Mouse (Mus musculus) liver, postnatal 0 days (tissue): ENCODE data around the gene Cemip2.

Experiments used
- CTCF ChIP-seq: sonication (generic); IDR thresholded peaks from 2 replicates; pipeline ENCODE4 v1.5.1; 2016; ENCODE audit warnings: antibody characterized with exemption, low read depth
- EP300 ChIP-seq: IDR thresholded peaks from 2 replicates; pipeline ENCODE4 v1.6.1; 2016; ENCODE audit warnings: antibody characterized with exemption, low read depth, mild to moderate bottlenecking

- TF ChIP-seq CTCF (peak; percentile 29; the same call in 1 of the 2 replicates), EP300 (no peak)
Observed at GRCm38 (mm10) chr19:21764013-21764412, 14.1 kb upstream of the Cemip2 start.
